Mouse (Mus musculus): ENCODE results near the gene Ankrd27. TPM values are rescaled to one million over a fixed set of nuclear protein-coding genes. Genes with fewer than 3 reads are reported as not detected.
"Not testable (repeated sequence)": the region's sequence is repeated elsewhere in the genome, so short reads cannot be mapped to it uniquely, and the experiment has no call there.

Gene Ankrd27
- polyA plus RNA-seq, 1 experiment from 2014 or later = 15.6 TPM

- Histone ChIP-seq H3K9me3 (no peaks in the 10 kb centered on the region), H3K4me1 (peaks cover 18% of the 10 kb centered on the region), H3K36me3 (no peaks in the 10 kb centered on the region), H3K27ac (replicated peaks) (no peak overlapping the region), H3K9ac (no peak overlapping the region), H3K4me2 (no peak overlapping the region), H3K27me3 (replicated peaks) (no peaks in the 10 kb centered on the region), H3K4me3 (no peak overlapping the region)
- WGBS = 71% methylated on average over 3 of the region's 3 CpGs
- no peak for ATAC-seq (ENCODE audit: extremely low read depth, insufficient number of reproducible peaks, low FRiP score, low TSS enrichment)
Observed at GRCm38 (mm10) chr7:35559838-35560237, 26.2 kb upstream of the Ankrd27 start.

- H3K9me3 ChIP-seq = no peaks in the 10 kb centered on the region
- H3K4me1 ChIP-seq = peaks cover under 1% of the 10 kb centered on the region
- H3K4me2 ChIP-seq = no peak overlapping the region
- no peak overlapping the region for H3K4me3 ChIP-seq
- no peak overlapping the region for H3K9ac ChIP-seq
- H3K36me3 ChIP-seq = no peaks in the 10 kb centered on the region
- no peak overlapping the region for H3K27ac ChIP-seq (replicated peaks)
- no peaks in the 10 kb centered on the region for H3K27me3 ChIP-seq (replicated peaks)
- no peak for ATAC-seq (ENCODE audit: extremely low read depth, insufficient number of reproducible peaks, low FRiP score, low TSS enrichment)
- WGBS = 50% methylated on average over 11 of the region's 11 CpGs
Observed at GRCm38 (mm10) chr7:35563071-35563470, 23.0 kb upstream of the Ankrd27 start.

GRCm38 (mm10) chr7:35564067-35564865, 21.8 kb upstream of the Ankrd27 start:
- WGBS = 82% methylated on average over 2 of the region's 2 CpGs
- Histone ChIP-seq H3K4me2 (no peak overlapping the region), H3K27ac (replicated peaks) (no peak overlapping the region), H3K9me3 (no peaks in the 10 kb centered on the region), H3K4me3 (no peak overlapping the region), H3K27me3 (replicated peaks) (no peaks in the 10 kb centered on the region), H3K36me3 (no peaks in the 10 kb centered on the region), H3K4me1 (no peaks in the 10 kb centered on the region), H3K9ac (no peak overlapping the region)
- ATAC-seq (ENCODE audit: extremely low read depth, insufficient number of reproducible peaks, low FRiP score, low TSS enrichment) = no peak

- not testable (repeated sequence) for H3K4me2 ChIP-seq; H3K4me3 ChIP-seq; ATAC-seq (ENCODE audit: extremely low read depth, insufficient number of reproducible peaks, low FRiP score, low TSS enrichment); H3K4me1 ChIP-seq; H3K27me3 ChIP-seq (replicated peaks); H3K36me3 ChIP-seq; H3K27ac ChIP-seq (replicated peaks); H3K9ac ChIP-seq; H3K9me3 ChIP-seq
- WGBS = 73% methylated on average over 10 of the region's 10 CpGs
Observed at GRCm38 (mm10) chr7:35564872-35565271, 21.2 kb upstream of the Ankrd27 start.

GRCm38 (mm10) chr7:35565965-35566364, 20.1 kb upstream of the Ankrd27 start:
- not testable (repeated sequence) for H3K36me3 ChIP-seq; H3K4me3 ChIP-seq; H3K4me2 ChIP-seq; H3K27ac ChIP-seq (replicated peaks); H3K9me3 ChIP-seq; ATAC-seq (ENCODE audit: extremely low read depth, insufficient number of reproducible peaks, low FRiP score, low TSS enrichment); H3K4me1 ChIP-seq; H3K27me3 ChIP-seq (replicated peaks); H3K9ac ChIP-seq
- 79% methylated on average over 13 of the region's 13 CpGs for WGBS

- not testable (repeated sequence) for H3K27ac ChIP-seq (replicated peaks); H3K9ac ChIP-seq; H3K4me1 ChIP-seq; H3K4me2 ChIP-seq; H3K36me3 ChIP-seq; H3K27me3 ChIP-seq (replicated peaks); H3K9me3 ChIP-seq; ATAC-seq (ENCODE audit: extremely low read depth, insufficient number of reproducible peaks, low FRiP score, low TSS enrichment); H3K4me3 ChIP-seq
- 81% methylated on average over 4 of the region's 4 CpGs for WGBS
Observed at GRCm38 (mm10) chr7:35569724-35570123, 16.3 kb upstream of the Ankrd27 start.

- H3K27ac ChIP-seq (replicated peaks); H3K9ac ChIP-seq; H3K4me2 ChIP-seq; H3K4me3 ChIP-seq; ATAC-seq (ENCODE audit: extremely low read depth, insufficient number of reproducible peaks, low FRiP score, low TSS enrichment); H3K36me3 ChIP-seq; H3K9me3 ChIP-seq; H3K4me1 ChIP-seq: not testable (repeated sequence)
- WGBS = 21% methylated on average over 6 of the region's 6 CpGs
- peaks cover 13% of the 10 kb centered on the region for H3K27me3 ChIP-seq (replicated peaks)
Observed at GRCm38 (mm10) chr7:35570883-35571282, 15.2 kb upstream of the Ankrd27 start.

GRCm38 (mm10) chr7:35579849-35580248, 6.2 kb upstream of the Ankrd27 start:
- no peak overlapping the region for H3K9ac ChIP-seq
- peaks cover 62% of the 10 kb centered on the region for H3K27me3 ChIP-seq (replicated peaks)
- WGBS = 37% methylated on average over 4 of the region's 4 CpGs
- H3K27ac ChIP-seq (replicated peaks) = no peak overlapping the region
- H3K9me3 ChIP-seq = no peaks in the 10 kb centered on the region
- H3K4me2 ChIP-seq = no peak overlapping the region
- peaks cover 18% of the 10 kb centered on the region for H3K4me1 ChIP-seq
- no peak overlapping the region for H3K4me3 ChIP-seq
- no peaks in the 10 kb centered on the region for H3K36me3 ChIP-seq
- no peak for ATAC-seq (ENCODE audit: extremely low read depth, insufficient number of reproducible peaks, low FRiP score, low TSS enrichment)

GRCm38 (mm10) chr7:35582719-35583118, 3.3 kb upstream of the Ankrd27 start:
- Histone ChIP-seq H3K9me3 (no peaks in the 10 kb centered on the region), H3K4me1 (peaks cover 29% of the 10 kb centered on the region), H3K9ac (no peak overlapping the region), H3K36me3 (no peaks in the 10 kb centered on the region), H3K27me3 (replicated peaks) (peaks cover 47% of the 10 kb centered on the region), H3K27ac (replicated peaks) (no peak overlapping the region), H3K4me2 (no peak overlapping the region), H3K4me3 (no peak overlapping the region)
- ATAC-seq (ENCODE audit: extremely low read depth, insufficient number of reproducible peaks, low FRiP score, low TSS enrichment) = no peak
- WGBS = 60% methylated on average over 5 of the region's 5 CpGs

- no peaks in the 10 kb centered on the region for H3K36me3 ChIP-seq
- no peak overlapping the region for H3K9ac ChIP-seq
- no peaks in the 10 kb centered on the region for H3K9me3 ChIP-seq
- peaks cover 44% of the 10 kb centered on the region for H3K27me3 ChIP-seq (replicated peaks)
- 10% methylated on average over 11 of the region's 11 CpGs for WGBS
- ATAC-seq (ENCODE audit: extremely low read depth, insufficient number of reproducible peaks, low FRiP score, low TSS enrichment) = no peak
- no peak overlapping the region for H3K27ac ChIP-seq (replicated peaks)
- H3K4me1 ChIP-seq = peaks cover 31% of the 10 kb centered on the region
- peak overlapping the region; percentile 78 for H3K4me3 ChIP-seq
- peak overlapping the region; percentile 96 for H3K4me2 ChIP-seq
Observed at GRCm38 (mm10) chr7:35583476-35584025, 2.5 kb upstream of the Ankrd27 start.

GRCm38 (mm10) chr7:35584068-35584785, 1.8 kb upstream of the Ankrd27 start:
- no peak for ATAC-seq (ENCODE audit: extremely low read depth, insufficient number of reproducible peaks, low FRiP score, low TSS enrichment)
- Histone ChIP-seq H3K27me3 (replicated peaks) (peaks cover 44% of the 10 kb centered on the region), H3K9ac (peak overlapping the region; percentile 76), H3K4me3 (peak overlapping the region; percentile 78), H3K27ac (replicated peaks) (no peak overlapping the region), H3K36me3 (no peaks in the 10 kb centered on the region), H3K4me2 (peak overlapping the region; percentile 96), H3K9me3 (no peaks in the 10 kb centered on the region), H3K4me1 (peaks cover 36% of the 10 kb centered on the region)
- WGBS = 3% methylated on average over 36 of the region's 36 CpGs

Measured in heart, embryonic 13.5 days (tissue).